Mouse (Mus musculus) activated CD4-positive, CD25-positive, alpha-beta regulatory T cell, adult 4 months (primary cell): ENCODE data around the gene Usp30. TPM values are rescaled to one million over a fixed set of nuclear protein-coding genes. Genes with fewer than 3 reads are reported as not detected.

ENCODE experiments used
- ATAC-seq: one replicate; pipeline ENCODE4 v1.8.0; 2017
- polyA plus RNA-seq, 2 experiments: library from polyadenylated mRNA; unstranded; fragments of 100-300 nt; shearing (Covaris generic); gene quantifications; one replicate each; pipeline ENCODE4 v1.2.1; 2017

Gene Usp30
- polyA plus RNA-seq, 2 experiments from 2014 or later: 2.4 to 3.5 TPM

DNA sequence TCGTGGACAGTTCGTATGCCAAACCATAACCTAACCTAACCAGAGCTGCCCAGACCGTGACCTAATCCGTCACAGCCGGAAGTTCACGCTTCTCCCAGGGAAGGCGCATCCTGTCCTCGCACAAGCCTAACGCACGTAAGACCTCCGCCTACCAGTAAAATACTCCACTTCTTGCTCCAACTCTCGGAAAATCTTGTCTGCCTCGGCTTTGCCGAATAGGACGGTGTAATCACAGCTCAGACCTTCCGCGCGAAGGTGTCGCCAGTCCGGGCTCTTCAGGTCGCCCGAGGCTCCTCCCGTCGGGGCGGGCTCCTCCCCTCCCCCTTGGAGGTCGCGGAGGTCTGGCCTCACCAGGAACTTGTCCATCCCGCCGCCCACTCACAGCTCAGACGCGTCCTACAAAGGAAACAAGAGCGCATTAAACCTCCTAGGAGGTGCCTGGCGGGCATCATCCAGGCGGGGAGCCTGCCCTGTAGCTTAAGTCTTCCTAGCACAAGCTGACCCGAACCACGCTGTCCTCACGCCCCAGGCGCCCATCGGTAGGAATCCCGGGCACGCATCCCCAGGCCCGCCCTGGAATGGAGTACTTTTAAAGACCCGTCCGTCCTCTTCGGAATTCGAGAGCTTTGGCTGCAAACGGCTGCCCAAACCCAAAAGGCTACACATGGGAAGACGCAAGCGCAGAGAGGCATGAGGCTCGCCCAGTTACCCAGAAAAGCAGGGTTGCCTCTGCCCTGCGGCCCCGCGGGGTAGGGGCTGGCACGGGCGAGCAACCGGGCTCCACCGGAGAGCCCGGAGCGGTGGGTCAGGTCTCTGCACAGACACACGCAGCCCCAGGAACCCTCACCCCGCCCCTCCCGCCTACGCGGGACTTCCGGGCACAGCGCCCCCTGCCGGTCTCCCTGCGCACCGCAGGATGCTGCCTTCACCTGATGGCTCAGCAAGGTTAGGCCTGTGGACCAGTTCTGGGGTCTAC lies 62.4 kb downstream of the Usp30 start, which contains the start of gene Alkbh2:
TSS of gene Alkbh2 (minus strand) at position 845 of the 976 bp plus-strand sequence.
- peak; percentile 26 for ATAC-seq

DNA sequence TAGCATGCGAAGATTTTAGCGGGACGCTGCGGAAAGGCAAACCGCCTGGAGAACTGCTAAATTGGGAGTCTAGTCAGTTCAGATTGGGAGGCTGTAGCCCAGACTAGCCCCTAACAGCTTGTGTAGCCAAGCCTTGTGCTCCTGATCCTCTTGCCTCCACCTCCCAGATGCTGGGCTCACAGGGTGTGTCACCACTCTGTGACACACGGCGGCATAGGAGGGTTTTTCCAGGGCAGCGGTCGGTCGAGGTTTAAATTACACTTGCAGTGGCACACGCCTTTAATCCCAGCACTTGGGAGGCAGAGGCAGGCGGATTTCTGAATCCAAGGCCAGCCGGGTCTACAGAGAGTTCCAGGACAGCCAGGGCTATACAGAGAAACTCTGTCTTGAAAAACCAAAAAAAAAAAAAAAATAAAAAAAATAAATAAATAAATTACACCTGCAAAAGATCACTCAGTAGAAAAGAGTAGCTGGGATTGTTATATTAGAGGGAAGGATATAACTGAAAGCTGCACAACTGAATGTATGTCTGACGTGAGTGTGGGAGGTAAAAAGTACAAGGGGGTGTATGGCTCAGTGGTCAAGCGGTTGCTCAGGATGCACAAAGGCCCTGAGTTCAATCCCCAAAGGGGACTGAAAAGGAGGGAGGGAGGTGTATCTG lies 64.4 kb downstream of the Usp30 start:
- no peak for ATAC-seq

DNA sequence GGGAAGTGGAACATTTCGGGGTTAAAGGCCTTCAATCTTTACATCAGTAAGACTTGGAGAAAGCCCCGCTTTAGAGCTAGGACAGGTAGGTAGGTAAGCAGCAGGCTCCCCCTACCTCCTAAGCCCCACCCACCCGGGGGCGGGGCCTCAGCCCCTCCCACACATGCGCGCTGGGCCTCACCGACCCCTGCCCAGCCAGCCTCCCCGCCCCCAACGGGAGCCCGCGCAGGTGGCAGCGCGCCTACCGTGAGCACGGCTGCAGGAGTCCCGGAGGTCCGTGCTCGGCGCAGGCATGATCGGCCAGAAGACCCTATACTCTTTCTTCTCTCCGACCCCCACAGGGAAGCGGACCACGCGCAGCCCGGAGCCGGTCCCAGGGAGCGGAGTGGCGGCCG lies 64.9 kb downstream of the Usp30 start, which contains the start of gene Ung:
TSS of gene Ung (plus strand) at position 176 of the 395 bp plus-strand sequence.
- no peak for ATAC-seq

DNA sequence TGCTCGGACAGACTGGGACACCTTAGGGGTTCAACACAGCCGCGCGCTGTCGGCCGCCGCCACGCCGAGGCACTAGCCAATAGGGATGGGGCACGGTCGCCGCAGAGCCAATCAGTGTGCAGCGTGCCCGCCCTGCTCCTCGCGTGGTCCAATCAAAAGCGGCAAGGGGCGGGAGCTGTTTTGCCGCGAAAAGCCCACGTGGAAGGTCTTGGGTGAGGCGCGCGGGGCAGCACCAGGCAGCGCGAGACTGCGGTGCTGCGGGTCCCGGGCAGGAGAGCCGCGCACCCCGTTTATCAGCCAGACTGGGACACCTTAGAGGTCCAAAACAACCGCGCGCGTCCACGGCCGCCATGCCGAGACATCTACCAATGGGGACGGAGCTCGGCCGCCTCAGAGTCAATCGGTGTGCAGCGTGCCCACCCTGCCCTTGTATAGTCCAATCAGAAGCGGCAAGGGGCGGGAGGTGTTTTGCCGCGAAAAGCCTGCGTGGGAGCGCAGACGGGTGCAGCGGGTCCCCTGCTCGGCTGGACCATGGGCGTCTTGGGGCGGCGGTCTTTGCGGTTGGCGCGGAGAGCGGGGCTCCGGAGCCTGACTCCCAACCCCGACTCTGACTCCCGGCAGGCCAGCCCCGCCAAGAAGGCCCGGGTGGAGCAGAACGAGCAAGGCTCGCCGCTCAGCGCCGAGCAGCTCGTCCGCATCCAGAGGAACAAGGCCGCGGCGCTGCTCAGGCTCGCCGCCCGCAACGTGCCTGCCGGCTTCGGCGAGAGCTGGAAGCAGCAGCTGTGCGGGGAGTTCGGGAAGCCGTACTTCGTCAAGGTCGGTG lies 65.6 kb downstream of the Usp30 start:
- peak; percentile 84 for ATAC-seq

DNA sequence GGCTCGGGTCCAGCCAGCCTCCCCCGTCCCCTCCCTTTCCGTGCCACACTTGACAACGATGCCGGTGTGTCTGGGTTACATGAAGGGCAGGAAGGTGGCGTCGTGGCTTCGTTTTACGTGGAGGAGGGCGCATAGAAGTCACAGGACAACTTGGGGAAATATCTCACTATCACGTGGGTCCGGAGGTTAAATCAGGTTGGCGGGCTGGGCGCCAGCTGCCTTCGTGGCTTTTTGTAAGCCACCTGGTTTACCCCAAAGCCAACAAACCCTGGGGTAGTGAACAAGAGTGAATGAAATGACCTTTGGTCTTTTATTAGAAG lies 66.2 kb downstream of the Usp30 start:
- peak; percentile 26 for ATAC-seq

DNA sequence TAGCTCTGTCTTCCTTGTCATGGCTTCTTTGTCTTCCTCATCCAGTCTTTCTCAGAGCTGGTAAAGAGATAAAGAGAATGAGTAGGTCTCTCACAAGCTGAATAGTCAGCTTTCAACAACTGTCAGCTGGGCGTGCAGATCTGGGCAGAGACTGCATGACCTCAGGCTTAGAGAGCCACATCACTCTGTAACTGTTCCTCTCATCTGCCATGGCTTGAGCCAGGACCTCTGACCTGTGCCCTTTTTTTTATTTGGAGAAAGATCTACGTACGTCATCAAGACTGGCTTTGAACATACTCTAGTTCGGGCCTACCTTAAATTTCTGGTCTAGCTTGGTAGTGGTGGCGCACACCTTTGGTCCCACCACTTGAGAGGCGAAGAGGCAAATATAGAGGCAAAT lies 67.6 kb downstream of the Usp30 start:
- ATAC-seq: no peak

DNA sequence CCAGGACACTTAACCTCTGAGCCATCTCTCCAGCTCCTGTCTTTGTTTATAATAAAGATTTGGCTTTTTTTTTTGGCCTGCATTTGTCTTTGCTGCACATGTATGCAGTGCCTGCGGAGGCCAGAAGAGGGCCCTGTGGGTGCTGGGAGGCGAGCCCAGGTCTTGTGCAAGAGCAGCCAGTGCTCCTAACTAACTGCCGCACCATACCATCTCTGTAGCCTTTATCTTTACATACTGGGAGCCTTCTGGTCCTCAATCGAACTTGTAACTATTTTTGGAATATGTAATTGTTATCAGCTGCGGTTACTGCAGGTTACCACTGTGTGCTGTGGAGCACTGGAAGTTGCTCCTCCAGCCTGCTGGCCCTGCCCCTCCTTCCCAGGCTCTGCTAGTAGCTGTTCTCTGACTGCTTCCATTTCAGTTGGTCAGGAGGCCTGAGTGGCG lies 68.9 kb downstream of the Usp30 start:
- ATAC-seq: no peak

DNA sequence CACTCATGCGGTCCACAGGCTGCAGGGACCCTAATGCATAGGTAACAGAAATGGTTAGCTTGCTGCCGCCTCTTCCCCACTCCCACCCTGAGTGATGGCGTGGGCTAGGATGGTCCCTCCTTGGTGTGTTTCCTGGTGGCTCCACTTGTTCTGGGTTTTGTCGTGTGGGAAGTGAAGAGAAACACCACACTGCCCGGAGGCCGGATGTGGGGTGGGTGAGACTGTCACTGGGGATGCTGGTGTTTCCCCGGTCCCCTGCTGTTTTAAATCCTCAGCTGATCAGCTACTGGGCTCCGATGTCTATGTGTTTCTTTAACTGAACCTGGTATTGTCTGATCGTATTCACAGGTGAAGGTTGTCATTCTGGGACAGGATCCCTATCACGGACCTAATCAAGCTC lies 70.3 kb downstream of the Usp30 start:
- no peak for ATAC-seq

DNA sequence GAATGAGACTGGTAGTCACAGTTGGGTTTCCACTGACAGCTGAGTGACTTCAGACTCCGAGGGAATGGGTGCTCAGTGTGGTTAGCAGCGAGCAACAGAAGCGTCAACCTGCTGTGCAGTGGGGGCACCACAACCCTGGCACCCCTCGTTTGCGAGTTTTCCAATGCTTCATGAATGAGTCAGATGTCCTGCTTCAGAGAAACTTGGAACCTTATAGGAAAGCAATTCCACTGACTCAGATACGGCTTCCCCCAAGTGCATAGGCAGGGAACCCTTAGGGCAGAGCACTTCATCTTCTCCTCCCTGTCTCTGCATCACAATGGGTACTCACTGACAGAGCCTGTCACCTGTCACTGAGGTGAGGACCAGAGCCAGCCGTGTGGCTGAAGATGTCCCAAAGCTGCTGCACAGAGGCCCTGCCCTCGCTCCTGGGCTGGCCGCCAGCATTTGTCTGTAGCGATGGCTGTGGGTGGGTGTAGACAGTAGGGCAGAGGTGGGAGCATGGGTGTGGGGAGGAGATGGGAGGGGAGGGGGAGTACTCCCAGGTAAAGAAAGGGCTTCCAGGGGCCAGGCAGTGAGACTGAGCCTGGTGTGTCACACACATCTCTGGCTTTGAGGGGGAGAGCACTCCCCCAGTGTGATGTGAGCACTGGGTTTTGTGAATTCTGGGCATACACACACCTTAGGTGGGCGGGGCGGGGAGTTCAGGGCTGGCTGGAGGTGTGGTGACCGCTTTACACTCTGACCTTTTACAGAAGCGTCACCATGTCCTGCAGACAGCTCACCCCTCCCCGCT lies 72.4 kb downstream of the Usp30 start:
- no peak for ATAC-seq

DNA sequence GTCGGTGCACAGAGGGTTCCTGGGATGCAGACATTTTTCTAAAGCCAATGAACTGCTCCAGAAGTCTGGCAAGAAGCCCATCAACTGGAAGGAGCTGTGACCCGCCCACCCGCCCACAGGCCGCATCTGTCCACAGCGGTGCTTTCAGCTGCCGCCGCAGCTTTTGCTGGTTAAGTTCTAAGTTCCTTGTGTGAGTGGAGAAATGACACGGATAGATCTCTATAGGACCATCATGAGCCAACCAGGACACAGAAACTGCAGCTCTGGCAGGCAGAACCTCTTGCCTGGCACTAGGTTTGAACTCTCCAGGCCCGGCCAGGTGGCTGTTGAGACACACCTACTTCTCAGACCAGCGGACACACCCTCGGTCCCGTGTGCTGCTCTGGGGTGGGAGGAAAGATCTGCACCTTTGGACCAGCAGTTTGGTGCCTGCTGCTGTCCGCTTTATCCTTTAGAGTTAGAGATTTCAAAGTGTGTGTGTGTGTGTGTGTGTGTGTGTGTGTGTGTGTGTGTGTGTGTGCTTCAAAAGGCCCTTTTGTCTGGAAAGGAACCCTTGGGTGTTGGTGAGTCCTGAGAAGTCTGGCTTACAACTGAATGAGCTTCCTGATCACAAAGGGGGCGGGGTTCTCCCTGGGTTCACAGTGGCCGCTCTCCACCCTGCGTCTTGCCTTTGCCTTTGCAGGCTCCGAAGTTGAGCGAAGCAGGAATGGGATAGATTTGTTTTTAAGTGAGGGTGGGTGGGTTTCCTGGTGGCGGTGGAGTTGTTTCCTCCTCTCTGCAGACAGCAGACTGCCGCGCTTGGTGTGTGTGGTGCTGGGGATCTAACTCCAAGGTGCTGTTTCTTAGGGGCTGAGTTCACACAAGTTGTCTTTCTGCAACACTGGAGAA lies 73.3 kb downstream of the Usp30 start:
- no peak for ATAC-seq

DNA sequence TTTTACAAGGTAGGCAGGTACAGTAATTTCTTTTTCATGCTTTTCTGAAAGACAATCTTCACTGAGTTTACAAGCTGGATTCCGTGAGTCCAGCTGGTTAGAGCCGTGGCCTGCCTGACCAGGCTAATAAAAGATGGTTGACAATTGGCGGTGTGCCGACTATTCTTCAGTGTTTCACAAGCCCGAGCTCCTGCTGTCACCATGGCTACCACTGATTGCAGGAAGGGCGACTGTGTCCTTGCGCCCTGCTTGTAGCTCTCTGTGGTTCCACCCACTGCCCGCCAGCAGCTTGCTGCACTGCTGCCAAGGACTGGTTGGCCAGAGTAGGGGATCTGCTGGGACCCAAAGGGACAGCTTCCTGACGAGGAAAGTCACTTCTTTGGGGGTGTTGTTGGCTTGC lies 73.9 kb downstream of the Usp30 start:
- no peak for ATAC-seq

DNA sequence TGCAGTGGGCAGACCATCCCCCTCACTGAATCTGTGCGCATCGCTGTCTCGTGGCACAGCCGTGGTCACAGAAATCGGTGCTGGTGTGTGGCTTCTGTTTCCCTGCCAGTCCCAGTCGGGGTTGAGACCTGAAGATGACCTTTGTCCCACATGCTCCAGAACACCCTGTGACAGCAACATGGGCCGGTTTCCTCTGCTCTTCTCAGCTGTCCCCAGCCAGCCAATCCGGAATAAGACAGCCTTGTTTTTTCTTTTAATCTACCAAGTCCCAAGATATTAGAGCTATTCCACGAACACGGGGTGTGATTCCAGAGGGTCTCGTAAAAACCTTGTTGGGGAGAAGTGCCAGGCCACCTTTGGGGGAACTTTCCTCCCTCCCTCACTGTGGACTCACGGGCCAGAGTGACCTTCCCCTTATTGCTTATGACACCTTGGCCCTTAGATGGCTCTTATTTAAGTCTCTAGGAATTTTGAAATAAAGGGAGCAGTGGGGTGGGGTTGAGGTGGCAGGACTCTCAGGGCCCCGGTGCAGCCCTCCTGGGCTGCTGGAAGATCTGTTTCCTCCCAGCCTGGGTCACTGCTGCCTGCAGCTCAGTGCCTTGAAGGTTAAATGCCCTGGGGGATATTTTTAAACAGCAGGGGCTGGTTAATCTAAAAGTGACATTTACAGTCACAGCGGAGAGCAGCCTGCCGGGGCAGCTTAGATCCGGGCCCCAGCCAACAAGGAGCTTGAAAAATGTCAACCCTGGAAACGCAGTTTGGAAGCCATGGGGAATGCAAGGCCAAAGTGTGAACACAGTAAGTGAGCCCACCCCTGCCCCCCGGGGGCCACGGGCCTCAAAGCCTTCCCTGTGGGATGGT lies 81.0 kb downstream of the Usp30 start, which contains the start of gene Acacb:
TSS of gene Acacb (plus strand) at position 508 of the 861 bp plus-strand sequence.
- no peak for ATAC-seq

DNA sequence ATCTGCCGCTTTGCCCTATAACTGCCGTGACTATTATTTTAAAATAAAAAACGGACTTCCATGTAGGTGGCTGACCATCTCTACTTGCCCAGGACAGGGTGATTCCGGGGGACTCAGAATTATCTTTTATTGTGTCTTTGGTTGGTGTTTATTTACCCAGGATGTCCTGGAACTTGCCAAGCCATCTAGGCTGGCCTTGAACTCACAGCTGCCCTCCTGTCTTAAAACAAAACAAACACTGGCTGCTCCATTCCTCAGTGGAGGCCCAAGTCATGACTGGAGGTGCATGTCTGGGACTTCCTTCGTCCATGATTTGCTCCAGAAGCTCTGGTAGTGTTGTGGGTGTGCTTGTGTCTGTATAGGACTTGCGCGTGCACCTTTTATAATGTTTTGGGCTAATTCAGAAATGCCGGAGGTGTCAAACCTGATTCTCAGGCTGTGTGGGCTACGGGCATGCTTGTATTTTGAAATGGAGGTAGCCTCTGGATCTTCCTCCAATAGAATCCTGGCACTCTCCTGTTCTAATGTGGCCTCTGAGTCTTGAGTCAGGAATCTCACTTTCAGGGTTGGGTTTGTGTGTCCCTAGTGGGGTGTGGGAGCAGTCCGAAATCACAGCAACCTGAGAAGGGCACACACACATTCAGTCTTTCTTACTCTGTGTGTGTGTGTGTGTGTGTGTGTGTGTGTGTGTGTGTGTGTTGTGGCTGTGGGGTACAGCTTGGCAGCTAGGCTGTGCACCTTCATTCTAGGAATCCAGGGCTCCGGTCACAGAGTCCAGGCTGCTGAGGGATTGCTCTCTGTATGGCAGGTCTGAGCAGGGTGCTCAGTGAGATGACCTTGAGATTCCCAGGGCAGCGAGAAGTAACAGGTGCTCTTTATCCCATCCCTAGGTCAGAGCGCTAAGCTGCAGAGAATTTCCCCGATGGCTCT lies 82.0 kb downstream of the Usp30 start:
- ATAC-seq: no peak

DNA sequence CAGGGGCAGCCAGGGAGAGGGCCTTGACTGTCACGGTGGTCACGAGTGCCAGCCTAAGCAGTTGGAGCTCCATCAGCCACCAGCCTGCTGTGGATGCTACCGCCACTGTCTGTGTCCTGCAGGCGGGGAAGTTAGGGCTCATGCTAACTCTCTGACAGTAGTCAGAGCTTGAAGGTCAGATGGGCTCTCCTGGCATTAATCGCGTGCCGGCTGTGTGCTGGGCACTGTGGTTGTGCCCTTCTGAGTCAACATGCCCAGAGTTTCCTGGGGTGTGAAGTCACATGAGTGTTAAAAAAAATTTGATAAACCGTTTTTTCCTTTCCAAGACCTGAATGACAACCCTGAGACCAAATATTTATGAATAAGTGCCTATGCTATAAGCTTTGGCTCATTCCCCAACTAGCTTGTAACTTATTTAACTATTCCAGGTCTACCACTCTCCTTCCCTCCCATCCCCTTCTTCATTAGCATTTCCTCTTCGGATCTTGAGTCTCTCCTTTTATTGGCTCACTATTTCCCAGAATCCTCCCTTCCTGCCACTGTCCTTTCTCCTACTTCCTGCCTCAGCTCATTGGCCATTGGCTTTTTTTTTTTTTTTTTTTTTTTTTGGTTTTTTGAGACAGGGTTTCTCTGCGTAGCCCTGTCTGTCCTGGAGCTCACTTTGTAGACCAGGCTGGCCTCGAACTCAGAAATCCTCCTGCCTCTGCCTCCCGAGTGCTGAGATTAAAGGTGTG lies 87.3 kb downstream of the Usp30 start:
- no peak for ATAC-seq

DNA sequence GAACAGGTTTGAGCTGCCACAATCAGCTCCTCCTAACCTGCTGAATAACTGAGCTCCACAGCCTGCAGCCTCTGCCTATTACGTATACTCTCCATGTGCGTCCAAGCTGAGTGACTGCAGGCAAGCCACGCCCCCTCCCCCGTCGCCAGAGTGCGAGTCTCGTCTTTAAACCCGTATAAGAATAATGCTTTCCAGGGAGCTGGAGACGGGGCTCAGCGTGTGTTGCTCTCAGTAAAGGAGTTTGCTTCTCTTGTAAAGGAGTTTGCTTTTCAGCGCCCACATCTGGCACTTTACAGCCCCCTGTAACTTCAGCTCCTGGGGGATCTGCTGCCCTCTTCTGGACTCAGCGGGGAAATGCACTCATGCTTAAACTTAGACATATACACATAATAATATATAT lies 88.2 kb downstream of the Usp30 start:
- no peak for ATAC-seq

DNA sequence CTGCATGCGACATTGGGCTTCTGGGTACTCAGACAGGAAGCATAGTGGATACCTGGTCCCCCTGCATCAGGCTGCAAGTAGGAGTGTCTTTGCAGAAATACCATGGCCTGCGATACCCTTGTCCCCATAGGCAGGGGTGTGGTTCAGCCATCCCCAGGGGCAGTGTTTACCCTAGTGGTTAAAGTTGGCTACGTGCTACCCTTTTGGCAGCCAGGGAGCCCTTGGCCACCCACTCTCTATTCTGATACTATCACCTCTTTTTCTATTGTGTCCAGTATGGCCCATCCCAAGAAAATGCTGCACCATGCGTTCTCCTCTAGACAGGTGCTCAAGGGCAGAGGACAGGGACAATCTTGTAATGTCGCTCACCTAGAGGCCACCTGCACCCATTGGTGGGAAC lies 89.5 kb downstream of the Usp30 start:
- ATAC-seq: no peak

DNA sequence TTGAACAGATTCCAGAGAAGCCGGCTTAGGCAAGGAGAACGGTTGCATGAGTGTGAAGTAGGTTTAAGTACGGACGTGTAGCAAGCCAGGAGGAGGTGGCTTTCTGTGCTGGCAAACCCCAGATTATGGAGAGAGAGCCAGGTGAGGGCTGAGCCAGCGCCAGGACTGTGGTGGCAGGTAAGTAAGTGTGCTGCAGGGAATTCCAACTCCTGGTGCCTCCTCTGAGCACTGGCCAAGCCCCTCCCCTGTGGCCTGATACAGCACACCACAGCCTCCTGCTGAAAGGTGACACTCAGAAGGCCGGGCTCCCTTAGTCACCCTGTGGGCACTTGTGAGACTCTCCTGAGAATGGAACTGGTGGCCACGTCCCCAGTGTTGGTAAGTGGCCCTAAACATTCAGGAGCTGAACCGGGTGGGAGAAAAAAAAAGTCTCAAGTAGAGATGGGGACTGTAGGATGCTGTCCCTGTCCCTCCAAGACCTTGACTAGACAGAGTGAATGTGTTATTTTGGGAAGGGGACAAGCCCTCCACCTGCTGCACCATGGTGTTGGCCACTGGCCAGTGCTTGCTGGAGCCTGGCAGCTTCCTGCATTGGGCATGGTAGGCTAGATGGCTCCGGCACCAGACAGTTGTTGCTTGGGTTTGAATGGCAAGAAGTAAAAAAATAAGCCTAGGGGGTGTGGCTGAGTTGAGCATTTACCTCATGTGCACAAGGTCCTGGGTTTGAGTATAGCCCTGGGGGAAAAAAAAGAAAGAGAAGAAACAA lies 90.1 kb downstream of the Usp30 start:
- ATAC-seq: no peak
